Mouse (Mus musculus) lung, embryonic 14.5 days (tissue): ENCODE results near the gene Pus7l. TPM values are rescaled to one million over a fixed set of nuclear protein-coding genes. Genes with fewer than 3 reads are reported as not detected.

Source experiments
- ATAC-seq: fragments of 200-750 bp; cut with Nextera tagmentation; 2 replicates; pipeline ENCODE4 v1.8.0; 2017; ENCODE audit warnings: mild to moderate bottlenecking, moderate TSS enrichment, moderate library complexity; ENCODE audit not compliant: insufficient read depth
- DNase-seq: peaks from one replicate; pipeline ENCODE4 v3.0.0-alpha.2; 2015
- H3K27ac ChIP-seq: fragments of 300-500 bp; sonication (generic); 2 replicates; pipeline ENCODE4 v1.5.1; 2014; ENCODE audit warnings: low read depth, mild to moderate bottlenecking, moderate library complexity
- H3K27me3 ChIP-seq: fragments of 300-500 bp; sonication (generic); 2 replicates; pipeline ENCODE4 v1.6.1; 2014; ENCODE audit warnings: low read length, control low read depth; ENCODE audit not compliant: insufficient read depth
- H3K36me3 ChIP-seq: fragments of 300-500 bp; sonication (generic); 2 replicates; pipeline ENCODE4 v1.6.1; 2014; ENCODE audit warnings: control low read depth; ENCODE audit not compliant: insufficient read depth
- H3K4me1 ChIP-seq: fragments of 300-500 bp; sonication (generic); 2 replicates; pipeline ENCODE4 v1.6.1; 2014; ENCODE audit warnings: antibody characterized with exemption, control low read depth; ENCODE audit not compliant: insufficient read depth
- H3K4me2 ChIP-seq: fragments of 300-500 bp; sonication (generic); 2 replicates; pipeline ENCODE4 v1.6.1; 2014; ENCODE audit warnings: mild to moderate bottlenecking
- H3K4me3 ChIP-seq: fragments of 300-500 bp; sonication (generic); 2 replicates; pipeline ENCODE4 v1.5.1; 2014; ENCODE audit warnings: low read depth, low read length
- H3K9ac ChIP-seq: fragments of 300-500 bp; sonication (generic); 2 replicates; pipeline ENCODE4 v1.6.1; 2014
- H3K9me3 ChIP-seq: fragments of 300-500 bp; sonication (generic); 2 replicates; pipeline ENCODE4 v1.6.1; 2016; ENCODE audit warnings: low read depth, low read length, control low read depth
- CTCF ChIP-seq: IDR thresholded peaks from 2 replicates; pipeline ENCODE4 v1.5.1; 2016; ENCODE audit warnings: antibody characterized with exemption, low read depth
- WGBS: fragments of 180-500 bp; shearing (Covaris S2); extraction: QIAGEN DNeasy Blood & Tissue Kit; methylation state at CpG from one replicate; pipeline ENCODE4 v1.1.7; 2014; 5-methylcytosine and 5-hydroxymethylcytosine counted together
- polyA plus RNA-seq: library from polyadenylated mRNA; unstranded; fragments of >200 nt; fragmentation: Nextera tagmentation; extraction: Ambion mirVana; gene quantifications from 2 replicates; pipeline ENCODE4 v1.2.1, GENCODE M21; 2014

The Pus7l gene
- polyA plus RNA-seq, 1 experiment from 2014 or later = 10.5 TPM

- Histone ChIP-seq H3K4me1 (no peaks in the 10 kb centered on the region), H3K36me3 (no peaks in the 10 kb centered on the region), H3K4me2 (no peak overlapping the region), H3K27me3 (no peaks in the 10 kb centered on the region), H3K27ac (no peak overlapping the region), H3K9me3 (no peaks in the 10 kb centered on the region), H3K4me3 (no peak overlapping the region), H3K9ac (no peak overlapping the region)
- WGBS = 85% methylated on average over 2 of the region's 2 CpGs
- DNase-seq (no peak), ATAC-seq (no peak)
- no peak for TF ChIP-seq CTCF
Observed at GRCm38 (mm10) chr15:94564909-94565308, 21.6 kb upstream of the Pus7l start.

GRCm38 (mm10) chr15:94558895-94559656 is 15.7 kb upstream of the Pus7l start:
- Histone ChIP-seq H3K4me1 (no peaks in the 10 kb centered on the region), H3K27me3 (no peaks in the 10 kb centered on the region), H3K4me3 (no peak overlapping the region), H3K9ac (no peak overlapping the region), H3K36me3 (no peaks in the 10 kb centered on the region), H3K9me3 (no peaks in the 10 kb centered on the region), H3K4me2 (no peak overlapping the region), H3K27ac (no peak overlapping the region)
- DNase-seq (no peak), ATAC-seq (no peak)
- TF ChIP-seq CTCF = no peak
- 66% methylated on average over 17 of the region's 17 CpGs for WGBS

GRCm38 (mm10) chr15:94557442-94557841 is 14.1 kb upstream of the Pus7l start:
- WGBS = 20% methylated on average over 7 of the region's 7 CpGs
- DNase-seq (peak; percentile 96), ATAC-seq (peak; percentile 90)

GRCm38 (mm10) chr15:94553536-94553935 is 10.2 kb upstream of the Pus7l start:
- H3K9me3 ChIP-seq = no peaks in the 10 kb centered on the region; the same call in 1 of the 2 replicates
- WGBS = 87% methylated on average over 9 of the region's 9 CpGs
- no peak overlapping the region for H3K27ac ChIP-seq
- DNase-seq (no peak), ATAC-seq (no peak)
- H3K4me2 ChIP-seq = no peak overlapping the region
- no peak overlapping the region for H3K4me3 ChIP-seq
- no peak for TF ChIP-seq CTCF
- no peaks in the 10 kb centered on the region for H3K4me1 ChIP-seq
- no peaks in the 10 kb centered on the region for H3K27me3 ChIP-seq
- H3K36me3 ChIP-seq = no peaks in the 10 kb centered on the region; the same call in 1 of the 2 replicates
- H3K9ac ChIP-seq = no peak overlapping the region

More at GRCm38 (mm10) chr15:94557442-94557841, 14.1 kb upstream of the Pus7l start:
- Histone ChIP-seq H3K27me3 (no peaks in the 10 kb centered on the region), H3K4me1 (no peaks in the 10 kb centered on the region), H3K4me3 (no peak overlapping the region), H3K9ac (no peak overlapping the region), H3K36me3 (no peaks in the 10 kb centered on the region), H3K27ac (no peak overlapping the region), H3K4me2 (no peak overlapping the region), H3K9me3 (no peaks in the 10 kb centered on the region)
- TF ChIP-seq CTCF = peak; percentile 97

GRCm38 (mm10) chr15:94544844-94545243 is 1.5 kb upstream of the Pus7l start:
- no peak overlapping the region for H3K4me2 ChIP-seq
- no peaks in the 10 kb centered on the region; the same call in 1 of the 2 replicates for H3K9me3 ChIP-seq
- H3K9ac ChIP-seq = no peak overlapping the region
- no peak for TF ChIP-seq CTCF
- H3K4me3 ChIP-seq = no peak overlapping the region
- no peaks in the 10 kb centered on the region; the same call in 1 of the 2 replicates for H3K36me3 ChIP-seq
- H3K27ac ChIP-seq = no peak overlapping the region
- H3K27me3 ChIP-seq = no peaks in the 10 kb centered on the region
- no peaks in the 10 kb centered on the region for H3K4me1 ChIP-seq
- DNase-seq (no peak), ATAC-seq (no peak)
- WGBS = 69% methylated on average over 4 of the region's 4 CpGs

GRCm38 (mm10) chr15:94544052-94544636 is 797 bp upstream of the Pus7l start:
- Histone ChIP-seq H3K4me2 (peak overlapping the region; percentile 83), H3K4me1 (no peaks in the 10 kb centered on the region), H3K9me3 (no peaks in the 10 kb centered on the region), H3K36me3 (no peaks in the 10 kb centered on the region), H3K27ac (peak overlapping the region; percentile 73; the same call in 1 of the 2 replicates), H3K27me3 (no peaks in the 10 kb centered on the region), H3K4me3 (peak overlapping the region; percentile 73), H3K9ac (peak overlapping the region; percentile 72)
- 41% methylated on average over 9 of the region's 9 CpGs for WGBS
- ATAC-seq (no peak), DNase-seq (no peak)
- no peak for TF ChIP-seq CTCF
